Mouse (Mus musculus) cerebellum, adult (tissue): ENCODE results near the gene Slc16a6.

Source experiments
- ATAC-seq: cut with Nextera tagmentation; 2 replicates; pipeline ENCODE4 v1.9.2; 2017; ENCODE audit warnings: mild to moderate bottlenecking, moderate library complexity, mixed read lengths; ENCODE audit not compliant: insufficient number of reproducible peaks, low FRiP score, low TSS enrichment

Slc16a6 gene

DNA sequence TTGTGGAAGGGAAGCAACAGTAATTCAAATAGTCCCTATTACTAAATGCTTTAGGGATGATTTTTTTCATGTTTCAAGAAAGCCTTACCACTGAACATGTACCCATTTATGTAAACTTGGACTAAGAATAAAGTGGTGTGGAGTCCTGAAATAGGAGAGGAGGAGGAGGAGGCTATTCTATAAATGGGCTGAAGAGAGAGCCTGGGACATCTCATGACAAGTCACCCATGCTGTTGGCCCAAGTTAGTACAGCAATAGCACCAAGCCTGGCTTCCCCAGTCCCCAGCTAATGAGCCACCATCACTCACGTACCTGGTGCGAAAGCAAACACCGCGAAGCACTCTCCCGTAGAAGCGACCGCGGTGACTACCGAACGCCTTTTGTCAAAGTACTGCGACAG, 15.2 kb downstream of the Slc16a6 start:
- no peak for ATAC-seq

DNA sequence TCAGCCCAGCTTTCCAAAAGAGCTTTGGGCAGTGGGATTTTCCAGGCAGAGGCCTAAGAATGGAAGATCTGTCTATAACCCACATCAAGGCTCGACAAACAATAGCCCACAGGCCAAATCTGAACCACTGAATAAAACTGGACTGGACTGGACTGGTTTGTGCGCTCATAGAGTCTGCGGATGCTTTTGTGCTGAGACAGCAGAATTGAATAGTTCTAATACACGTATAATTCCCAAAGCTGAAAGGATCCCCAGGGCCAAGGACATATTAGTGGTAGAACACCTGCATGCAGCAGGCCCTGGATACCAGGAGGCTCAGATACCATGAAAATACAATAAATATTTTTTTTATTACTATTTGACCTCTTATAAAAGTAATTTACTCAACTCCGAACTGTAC, 17.1 kb downstream of the Slc16a6 start:
- no peak for ATAC-seq

DNA sequence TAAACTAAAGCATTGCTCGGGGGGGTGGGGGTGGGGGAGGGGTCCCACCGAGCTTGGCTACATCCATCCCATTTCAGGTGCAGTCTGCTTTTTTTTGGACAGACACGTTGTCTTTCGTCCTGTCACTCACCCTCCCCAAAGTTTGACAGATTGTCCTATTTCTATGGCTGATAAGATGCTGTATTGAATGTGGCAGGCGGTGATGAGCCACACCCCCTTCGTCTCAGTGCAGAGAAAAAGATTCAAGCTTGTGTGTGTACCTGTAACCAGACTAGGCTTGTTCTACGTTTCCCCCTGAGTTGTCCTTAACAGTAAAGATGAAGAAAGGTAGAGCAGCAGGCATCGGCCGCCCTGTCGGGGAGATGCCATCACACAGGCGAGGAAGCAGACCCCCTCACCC, 22.2 kb downstream of the Slc16a6 start:
- no peak for ATAC-seq

DNA sequence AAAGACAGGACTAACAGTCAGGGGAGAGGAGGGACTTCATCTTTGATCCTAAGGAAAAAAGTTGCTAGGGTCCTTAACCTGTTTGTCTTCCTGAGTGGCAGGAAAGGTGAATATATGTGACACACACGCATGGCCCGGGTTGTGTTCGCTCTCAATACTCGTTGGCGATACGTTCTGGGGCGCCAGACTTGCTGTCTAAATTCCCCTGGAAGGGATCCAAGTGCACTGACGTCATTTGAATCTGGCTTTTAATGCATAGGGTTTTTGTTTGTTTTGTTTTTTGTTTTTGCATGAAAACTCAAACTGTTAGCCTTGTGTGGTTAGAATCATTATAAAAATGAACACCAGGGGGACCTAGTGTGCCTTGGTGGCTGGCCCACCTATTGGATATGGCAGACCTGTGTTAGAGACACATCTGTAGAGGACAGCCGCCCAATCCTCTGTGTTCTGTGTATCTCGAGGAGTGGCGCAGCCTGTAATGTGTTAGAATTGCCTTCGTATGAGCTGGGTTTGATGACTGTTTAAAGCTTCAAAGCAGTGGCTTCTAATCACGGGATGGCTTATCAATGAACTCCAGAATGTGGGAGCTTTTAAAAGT, 27.9 kb downstream of the Slc16a6 start:
- ATAC-seq, result 0 out of 2 replicates have a peak, but pooled peaks have one; percentile 40

DNA sequence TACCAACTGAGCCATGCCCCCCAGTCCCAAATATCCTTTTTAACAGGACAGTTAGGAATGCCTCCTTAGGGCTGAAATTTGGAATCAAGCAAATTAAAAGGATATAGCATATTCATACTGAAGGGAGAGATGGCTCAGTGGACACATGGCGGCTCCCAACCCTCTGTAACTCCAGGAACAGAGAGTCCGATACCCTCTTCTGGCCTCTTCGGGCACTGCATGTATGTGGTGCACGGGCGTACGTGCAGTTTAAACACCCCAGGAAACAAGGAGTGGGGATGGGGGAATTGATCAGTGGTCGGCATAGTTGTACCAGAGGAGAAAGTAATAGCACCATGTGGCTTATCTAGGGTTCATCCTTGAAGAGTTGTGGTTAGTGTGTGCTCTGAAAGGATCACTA, 28.8 kb downstream of the Slc16a6 start:
- ATAC-seq, result no peak

DNA sequence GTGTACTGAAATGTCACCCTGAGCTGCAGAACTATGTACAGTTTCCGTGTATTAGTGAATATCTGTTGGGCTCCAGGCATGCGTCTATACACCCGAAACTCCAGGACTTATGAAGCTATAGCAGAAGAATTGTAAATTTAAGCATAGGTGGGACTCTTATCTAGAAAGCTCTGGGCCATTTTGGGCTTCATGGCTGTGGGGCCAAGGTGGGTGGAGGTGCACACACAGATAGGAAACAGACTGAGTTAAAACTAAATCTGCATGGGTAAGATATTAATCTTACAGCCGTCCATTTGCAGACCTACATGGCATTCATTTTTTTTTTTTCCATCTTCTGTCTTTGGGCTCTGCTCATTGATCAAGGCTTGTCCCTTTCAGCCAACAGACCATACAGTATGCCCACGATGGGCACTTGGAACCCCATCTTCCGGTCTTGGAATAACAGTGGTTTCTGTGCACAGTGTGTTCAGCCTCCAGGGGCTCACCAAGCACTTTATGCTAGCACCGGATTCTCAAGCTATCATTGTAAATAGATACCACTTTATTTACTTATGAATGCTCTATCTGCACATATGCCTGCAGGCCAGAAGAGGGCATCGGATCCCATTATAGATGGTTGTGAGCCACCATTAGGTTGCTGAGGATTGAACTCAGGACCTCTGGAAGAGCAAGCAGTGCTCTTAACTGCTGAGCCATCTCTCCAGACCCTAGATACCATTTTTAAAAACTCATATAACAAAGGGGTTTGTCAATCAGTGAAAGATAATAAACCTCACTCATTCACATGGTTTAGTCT, 29.7 kb downstream of the Slc16a6 start:
- ATAC-seq, result no peak

DNA sequence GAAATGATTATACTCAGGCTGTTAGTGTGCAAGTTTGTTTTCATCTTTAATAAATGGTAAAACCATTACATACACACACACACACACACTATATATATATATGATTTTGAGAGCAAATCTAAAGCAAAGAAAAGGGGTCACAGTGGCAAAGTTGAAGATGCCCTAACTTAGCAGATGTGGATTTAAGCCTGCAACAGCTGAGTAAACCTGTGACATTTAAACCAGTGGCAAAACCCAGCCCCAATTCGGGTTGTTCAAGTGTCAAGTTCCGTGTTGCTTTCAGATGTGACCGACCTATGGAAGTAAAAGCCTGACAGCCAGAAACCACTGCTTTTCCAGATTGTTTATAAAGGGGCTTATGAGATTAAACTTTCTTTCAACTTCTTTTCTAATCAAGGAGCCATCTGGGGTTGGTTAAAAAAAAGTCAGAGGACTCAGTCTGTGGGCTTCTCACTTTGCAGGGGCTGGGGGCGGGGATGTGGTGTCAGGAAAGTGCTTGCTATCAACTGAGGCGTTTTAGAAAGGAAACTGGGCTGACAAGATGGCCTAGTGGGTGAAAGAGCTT, 31.1 kb downstream of the Slc16a6 start:
- ATAC-seq, result no peak

DNA sequence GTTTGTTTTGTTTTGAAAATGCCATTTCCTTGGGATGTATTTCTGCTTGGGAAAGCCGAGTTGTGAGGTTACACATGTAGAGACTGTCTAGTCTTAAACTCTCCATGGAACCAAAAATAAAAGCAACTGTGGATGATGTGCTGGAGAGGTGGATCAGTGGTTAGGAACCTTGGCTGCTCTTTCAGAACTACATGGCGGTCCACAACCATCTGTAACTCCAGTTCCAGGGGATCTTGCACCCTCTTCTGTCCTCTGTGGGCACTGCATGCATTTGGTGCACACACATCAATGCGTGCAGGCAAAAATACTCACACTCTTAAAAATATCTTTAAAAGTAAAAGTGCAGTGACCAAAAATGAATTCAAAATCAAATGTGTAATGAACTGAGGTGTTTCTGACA, 32.3 kb downstream of the Slc16a6 start:
- no peak for ATAC-seq

DNA sequence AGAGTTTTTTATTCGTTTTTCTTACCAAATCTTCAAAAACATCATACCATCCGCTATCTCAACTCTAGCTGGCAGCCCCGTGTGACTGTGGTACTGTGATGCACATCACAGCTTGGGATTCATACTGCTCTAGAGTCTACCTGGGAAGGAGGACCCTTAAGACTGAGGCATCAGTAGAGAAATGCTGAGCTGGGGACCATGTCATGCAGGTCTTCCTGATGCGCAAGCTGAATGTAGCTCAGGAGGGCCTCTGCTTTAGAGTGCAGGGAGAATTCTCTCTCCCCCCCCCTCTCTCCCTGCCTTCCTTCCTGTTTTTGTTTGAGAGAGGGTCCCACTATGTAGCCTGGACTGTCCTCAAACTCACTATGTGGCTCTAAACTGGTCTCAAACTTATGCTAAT, 32.8 kb downstream of the Slc16a6 start:
- no peak for ATAC-seq

DNA sequence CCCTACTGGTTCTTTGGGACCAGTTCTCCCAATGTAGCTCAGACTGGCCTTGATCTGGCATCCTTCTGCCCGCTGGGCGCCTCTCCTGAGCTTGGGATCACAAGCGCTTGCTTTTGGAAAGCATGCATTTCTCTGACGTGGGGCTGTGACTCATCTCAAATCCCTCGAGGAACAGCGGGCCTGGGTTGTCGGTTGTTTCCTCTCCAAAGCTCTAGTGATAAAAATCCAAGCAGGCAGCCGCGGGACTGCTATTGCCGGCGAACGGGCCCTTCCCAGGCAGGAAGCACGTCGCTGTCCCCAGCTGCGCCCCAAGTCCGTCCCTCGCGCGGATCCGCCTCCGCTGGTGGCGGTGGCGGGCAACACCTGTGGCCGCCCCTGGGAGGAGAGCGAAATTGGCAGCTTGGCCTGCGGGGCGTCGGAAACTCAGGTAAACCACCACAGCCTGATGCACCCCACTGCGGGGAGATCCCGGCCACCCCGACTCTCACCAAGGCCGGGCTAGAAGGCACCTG, 33.5 kb downstream of the Slc16a6 start:
- ATAC-seq, result peak; percentile 45; the same call in 1 of the 2 replicates

DNA sequence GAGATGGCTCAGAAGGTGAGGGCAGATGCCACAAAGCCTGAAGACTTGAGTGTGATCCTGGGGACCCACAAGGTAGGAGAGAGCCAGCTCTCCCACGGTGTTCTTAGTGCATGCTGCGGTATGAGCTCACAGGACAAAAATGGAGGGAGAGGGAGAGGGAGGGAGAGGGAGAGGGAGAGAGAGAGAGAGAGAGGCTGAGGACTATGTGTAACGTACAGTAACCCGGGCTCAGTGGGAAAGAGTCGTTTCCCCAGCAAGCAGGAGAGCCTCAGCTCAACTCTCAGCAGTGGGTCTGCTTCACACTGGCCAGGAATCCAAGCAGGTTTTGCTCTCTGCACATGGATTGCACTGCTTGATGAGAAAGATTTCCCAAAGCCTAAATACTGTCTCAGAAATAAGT, 34.2 kb downstream of the Slc16a6 start:
- ATAC-seq, result no peak

DNA sequence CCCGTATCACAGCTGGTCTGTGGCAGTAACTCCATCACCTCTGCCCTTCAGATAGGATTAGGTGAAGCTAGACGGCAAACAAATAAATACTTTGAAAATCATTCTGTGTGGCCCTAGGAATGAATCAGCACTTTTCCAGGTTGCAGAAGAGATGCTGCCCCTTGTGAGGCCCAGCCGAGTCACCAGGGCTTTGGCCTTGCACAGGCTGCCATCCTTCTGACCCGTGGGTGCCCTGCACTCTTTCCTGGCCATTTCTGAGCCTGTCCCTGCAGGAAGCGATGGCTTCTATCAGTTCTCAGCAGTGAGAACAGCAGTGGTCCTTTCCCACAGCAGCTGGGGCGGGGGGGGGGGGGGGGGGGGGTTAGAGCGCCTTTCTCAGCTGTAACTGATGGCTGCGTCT, 36.5 kb downstream of the Slc16a6 start:
- no peak for ATAC-seq

DNA sequence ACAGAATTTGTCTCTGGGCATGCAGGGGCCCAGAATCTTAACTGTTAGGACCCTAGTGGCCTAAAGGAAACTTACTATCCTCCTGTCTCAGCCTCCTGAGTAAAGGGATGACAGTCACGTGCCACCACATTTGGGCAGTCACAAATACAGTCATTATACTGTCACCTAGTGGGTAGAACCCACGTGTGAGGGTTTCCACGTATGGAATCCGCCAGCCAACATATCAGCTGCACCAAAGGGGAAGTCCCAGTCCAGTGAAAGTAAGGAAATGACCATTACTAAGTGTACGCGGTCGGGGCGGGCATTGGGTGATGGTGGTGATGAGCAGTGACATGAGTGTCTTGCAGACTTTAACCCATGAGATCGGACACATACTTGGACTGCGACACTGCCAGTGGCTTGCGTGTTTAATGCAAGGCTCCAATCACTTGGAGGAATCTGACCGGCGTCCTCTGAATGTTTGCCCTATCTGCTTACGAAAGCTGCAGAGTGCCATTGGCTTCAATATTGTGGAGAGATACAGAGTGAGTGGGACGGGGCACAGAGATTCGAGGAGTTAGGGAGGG, 39.1 kb downstream of the Slc16a6 start:
- no peak for ATAC-seq

DNA sequence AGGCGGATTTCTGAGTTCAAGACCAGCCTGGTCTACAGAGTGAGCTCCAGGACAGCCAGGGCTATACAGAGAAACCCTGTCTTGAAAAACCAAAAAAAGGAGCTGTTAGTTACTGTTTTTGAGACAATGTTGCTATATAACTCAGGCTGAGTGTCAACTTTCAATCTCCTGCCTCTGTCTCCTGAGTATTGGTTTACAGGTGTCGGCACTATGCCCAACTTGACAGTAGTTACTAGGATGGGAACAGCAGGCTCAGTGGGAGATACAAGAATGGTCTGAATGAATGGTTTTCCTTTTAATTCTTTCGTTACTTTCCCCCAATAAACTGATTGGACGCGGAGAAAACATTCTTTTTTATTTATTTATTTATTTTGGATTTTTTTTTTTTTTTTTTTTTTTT, 46.0 kb downstream of the Slc16a6 start:
- no peak for ATAC-seq

DNA sequence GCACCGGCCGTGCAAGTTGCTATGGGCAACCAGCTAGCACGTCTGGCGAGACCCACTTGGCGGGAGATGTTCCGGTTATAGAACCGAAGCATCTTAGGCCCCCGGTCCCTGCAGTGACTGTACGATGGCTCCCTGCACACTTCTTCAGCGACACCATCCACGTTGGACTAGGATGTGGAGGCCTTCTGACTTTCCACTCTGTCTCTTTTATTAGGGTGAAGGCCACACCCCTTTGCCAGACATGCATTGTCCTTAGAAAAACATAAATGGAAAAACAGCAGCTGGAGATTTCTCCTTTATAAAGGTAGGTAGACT, 47.2 kb downstream of the Slc16a6 start:
- no peak for ATAC-seq

DNA sequence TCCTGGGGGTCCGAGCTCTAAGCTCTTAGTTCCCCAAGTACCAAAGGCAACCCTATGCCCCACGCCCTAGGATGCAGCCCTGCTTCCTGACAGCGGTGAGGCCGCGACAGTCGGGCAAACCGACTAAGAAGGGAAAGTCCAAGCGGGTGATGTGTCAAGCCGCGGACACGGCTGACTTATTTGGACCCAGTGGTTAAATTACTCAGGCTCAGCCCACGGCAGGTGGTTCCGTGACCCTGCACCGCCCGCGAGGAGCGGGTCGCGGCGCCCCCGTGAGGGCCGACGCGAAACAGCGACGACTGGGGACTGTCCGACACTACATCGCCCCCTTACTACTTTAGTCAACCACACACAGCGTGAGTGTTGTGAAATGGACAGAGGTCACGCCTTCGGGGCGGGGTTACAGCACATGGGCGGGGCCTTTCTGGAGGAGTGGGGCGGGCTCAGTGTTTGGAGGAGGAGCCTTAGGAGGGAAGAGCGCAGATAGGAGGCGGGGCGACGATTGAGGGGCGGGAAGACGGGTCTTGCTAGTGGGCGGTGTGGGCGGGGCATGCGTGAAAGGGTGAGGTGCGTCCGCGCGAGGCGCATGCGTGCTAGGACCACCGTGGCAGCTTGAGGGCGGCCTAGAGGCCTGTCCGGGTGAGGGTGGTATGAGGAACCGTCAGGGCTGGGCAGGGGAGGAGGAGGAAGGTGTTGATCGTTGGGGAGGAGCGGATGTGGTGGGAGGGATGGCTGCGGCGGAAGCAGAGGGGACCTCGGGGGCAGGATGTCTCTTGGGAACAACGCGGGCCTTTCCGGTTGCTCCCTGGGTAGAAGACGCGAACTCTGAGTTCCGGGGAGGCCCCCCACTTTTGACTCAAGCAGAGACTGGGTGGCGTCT, 47.8 kb downstream of the Slc16a6 start, which contains the start of gene Amz2:
Gene Amz2, plus strand, starts transcription at position 555 of the 880 bp plus-strand sequence.
- peak; percentile 90 for ATAC-seq

DNA sequence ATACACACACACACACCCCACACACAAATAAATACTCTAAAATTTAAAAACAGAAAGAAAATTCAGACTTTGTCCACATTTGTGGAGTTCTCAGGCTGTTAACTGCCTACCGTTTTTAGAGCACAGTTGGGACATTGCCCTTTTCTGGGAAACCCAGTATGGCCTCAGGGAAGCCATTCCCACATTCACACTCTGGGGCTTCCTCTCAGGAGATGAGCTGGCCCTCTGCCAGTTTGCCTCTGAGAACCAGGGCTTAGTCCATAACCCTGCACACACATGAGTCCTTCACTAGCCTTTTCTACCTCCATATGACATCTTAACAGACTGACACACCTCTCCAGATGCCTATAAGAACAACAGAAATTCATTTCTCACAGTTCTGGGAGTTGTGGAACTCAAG, 50.1 kb downstream of the Slc16a6 start:
- no peak for ATAC-seq

DNA sequence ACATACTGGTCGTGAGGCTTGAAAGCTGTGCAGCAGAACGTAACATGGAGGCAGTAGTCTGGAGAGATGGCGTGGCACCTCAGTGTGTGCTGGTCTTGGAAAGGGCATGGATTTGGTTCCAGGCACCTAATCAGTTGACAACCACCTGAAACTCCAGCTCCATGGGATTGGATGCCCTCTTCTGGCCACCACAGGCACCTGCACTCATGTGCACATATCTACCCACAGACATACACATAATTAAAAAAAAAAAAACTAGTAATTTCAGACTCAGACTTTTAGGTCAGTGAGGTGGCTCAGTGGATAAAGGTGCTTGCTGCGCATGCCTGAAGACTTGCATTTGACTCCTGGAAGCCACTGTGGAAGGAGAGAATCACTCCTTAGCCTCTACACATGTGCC, 51.1 kb downstream of the Slc16a6 start:
- no peak for ATAC-seq

DNA sequence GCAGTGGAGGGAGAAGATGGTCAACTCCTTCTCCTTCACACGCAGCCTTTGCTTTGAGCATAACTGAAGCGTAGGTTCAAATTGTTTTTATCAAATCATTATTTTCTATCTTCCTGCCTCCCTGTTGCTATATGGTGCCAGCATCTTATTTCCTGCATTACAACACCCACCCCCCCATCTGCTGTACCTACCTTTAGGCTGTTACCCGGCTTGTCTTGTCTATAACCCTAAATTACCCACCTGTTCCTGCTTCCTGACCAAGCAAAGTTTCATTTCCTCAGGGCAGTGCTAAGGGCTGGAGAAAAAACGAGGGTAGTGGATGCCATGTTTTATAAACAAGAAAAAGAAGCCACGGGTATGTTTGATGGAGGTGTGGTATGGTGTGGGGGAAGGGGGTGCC, 52.2 kb downstream of the Slc16a6 start:
- ATAC-seq, result no peak

DNA sequence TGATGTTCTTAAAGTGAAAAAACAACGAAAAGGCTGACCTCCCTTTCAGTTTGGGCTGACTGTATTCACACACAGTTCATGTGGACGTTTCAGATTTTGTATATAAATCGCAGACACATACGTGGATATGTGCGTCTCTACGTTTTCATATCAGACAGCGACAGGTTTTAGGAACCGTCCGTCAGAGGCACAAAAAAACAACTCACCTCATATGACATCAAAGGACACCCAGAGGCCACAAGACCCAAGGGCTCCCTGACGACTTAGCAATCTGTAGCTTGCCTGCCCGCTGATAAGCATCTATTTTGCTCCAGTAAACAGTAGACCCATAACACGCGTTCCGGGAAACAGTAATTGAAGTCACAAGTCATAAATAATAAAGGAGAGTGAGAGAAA, 52.8 kb downstream of the Slc16a6 start:
- ATAC-seq, result no peak
